Mouse (Mus musculus) heart, postnatal 0 days (tissue): Measurements from ENCODE around the gene Ccdc50.

Source experiments
- CTCF ChIP-seq: IDR thresholded peaks from 2 replicates; pipeline ENCODE4 v1.5.1; 2016; ENCODE audit warnings: antibody characterized with exemption, control low read depth, low read depth
- EP300 ChIP-seq: IDR thresholded peaks from 2 replicates; pipeline ENCODE4 v1.6.1; 2016; ENCODE audit warnings: antibody characterized with exemption, low read depth

DNA sequence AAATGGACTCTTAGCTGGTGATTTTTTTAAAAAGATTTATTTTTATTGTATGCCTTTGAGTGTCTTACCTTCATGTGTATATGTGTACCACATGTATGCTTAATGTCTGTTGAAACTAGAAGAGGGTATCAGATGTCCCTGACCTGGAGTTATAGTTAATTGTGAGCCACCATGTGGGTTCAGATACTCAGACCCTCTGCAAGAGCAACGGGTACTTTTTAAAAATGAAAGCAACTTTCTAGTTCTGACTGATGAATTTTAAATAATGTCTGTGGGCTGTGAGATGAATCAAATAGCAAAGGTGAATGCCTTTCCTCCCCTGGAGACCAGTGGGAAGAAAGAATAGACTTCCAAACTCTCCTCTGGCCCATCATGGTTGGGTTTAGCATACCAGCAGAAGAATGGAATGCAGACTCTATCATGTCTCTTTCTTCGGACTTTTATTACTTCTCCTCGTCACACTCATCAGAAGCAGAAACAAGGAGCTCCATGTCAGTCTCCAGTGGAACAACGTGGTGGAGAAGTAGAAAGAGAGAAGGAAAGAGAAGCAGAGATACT, 1.7 kb upstream of the Ccdc50 start:
- no peak for TF ChIP-seq CTCF
- TF ChIP-seq EP300 = no peak
